ENCODE assay signal across 8 mouse cellular contexts in genomic region chr10:42679586-42679985, GRCm38 (mm10).
DNase-seq lines count a peak whose midpoint lies in the region; ATAC-seq and TF ChIP-seq lines count a peak whose summit lies in the region.

No protein-coding gene starts in this region.

- H3K9me3 ChIP-seq in hindbrain, embryonic 14.5 days (ENCODE audit: control insufficient read depth, low read length), result no peaks in the 10 kb centered on the region
- H3K9me3 ChIP-seq in midbrain, embryonic 14.5 days (ENCODE audit: control insufficient read depth, low read length), result no peaks in the 10 kb centered on the region

- TF ChIP-seq POLR2A in brain, embryonic 14.5 days (IDR thresholded peaks at IDR 0.05; ENCODE audit: borderline replicate concordance, extremely low read depth, insufficient read depth, insufficient read length, poor library complexity, severe bottlenecking), result no peak

- peak overlapping the region; percentile 80 for H3K9ac ChIP-seq in hindbrain, embryonic 14.5 days
- peak overlapping the region; percentile 80 for H3K9ac ChIP-seq in midbrain, embryonic 14.5 days (replicated peaks; ENCODE audit: low read length)

- H3K4me1 ChIP-seq in hindbrain, embryonic 14.5 days (replicated peaks; ENCODE audit: control insufficient read depth, insufficient read depth, low read length), result peaks cover 5% of the 10 kb centered on the region; the same call in 1 of the 2 replicates
- peaks cover 15% of the 10 kb centered on the region; the same call in 1 of the 2 replicates for H3K4me1 ChIP-seq in midbrain, embryonic 14.5 days (ENCODE audit: control insufficient read depth, insufficient read depth, low read length)

- intact Hi-C loops in left cerebral cortex, adult 2 months (cut with DNase I), result no loop called here

- ATAC-seq in hindbrain, embryonic 14.5 days (ENCODE audit: low FRiP score), result no peak
- no peak for ATAC-seq in midbrain, embryonic 14.5 days (ENCODE audit: low FRiP score, low TSS enrichment)
- no peak for ATAC-seq in activated CD4-positive, CD25-positive, alpha-beta regulatory T cell, adult 4 months

- no peak overlapping the region for H3K27ac ChIP-seq in left cerebral cortex, adult 2 months
- no peak overlapping the region for H3K27ac ChIP-seq in hindbrain, embryonic 14.5 days
- no peak overlapping the region for H3K27ac ChIP-seq in midbrain, embryonic 14.5 days (replicated peaks; ENCODE audit: low read depth, low read length)

- H3K27me3 ChIP-seq in hindbrain, embryonic 14.5 days (ENCODE audit: control insufficient read depth, insufficient read depth, low read length), result no peaks in the 10 kb centered on the region
- no peaks in the 10 kb centered on the region for H3K27me3 ChIP-seq in midbrain, embryonic 14.5 days (ENCODE audit: control insufficient read depth, insufficient read depth, low read length)

- H3K4me3 ChIP-seq in left cerebral cortex, adult 2 months, result peak overlapping the region; percentile 100
- peak overlapping the region; percentile 89 for H3K4me3 ChIP-seq in hindbrain, embryonic 14.5 days (replicated peaks; ENCODE audit: low read length)
- peak overlapping the region; percentile 88 for H3K4me3 ChIP-seq in midbrain, embryonic 14.5 days (replicated peaks; ENCODE audit: low read depth, low read length)

- peaks cover 10% of the 10 kb centered on the region for H3K36me3 ChIP-seq in hindbrain, embryonic 14.5 days (replicated peaks; ENCODE audit: control insufficient read depth, insufficient read depth)
- peaks cover 7% of the 10 kb centered on the region; the same call in 1 of the 2 replicates for H3K36me3 ChIP-seq in midbrain, embryonic 14.5 days (ENCODE audit: control insufficient read depth, insufficient read depth, low read length)

- no peak for TF ChIP-seq CTCF in left cerebral cortex, adult 2 months (IDR thresholded peaks at IDR 0.05)
- no peak for TF ChIP-seq CTCF in brain, embryonic 14.5 days (IDR thresholded peaks at IDR 0.05; ENCODE audit: borderline replicate concordance, extremely low read depth, insufficient read depth, insufficient read length)

- no peak for DNase-seq in left cerebral cortex, adult 2 months (ENCODE audit: extremely low spot score in 1 of 2, low spot score in 2 of 2)
- no peak for DNase-seq in left cerebral cortex, adult 18-20 months (ENCODE audit: low spot score in 2 of 2)
- peak; percentile 18 for DNase-seq in brain, embryonic 14.5 days (ENCODE audit: low read depth)
- no peak for DNase-seq in hindbrain, embryonic 14.5 days (ENCODE audit: low spot score)
- peak; percentile 14 for DNase-seq in midbrain, embryonic 14.5 days
- no peak for DNase-seq in adrenal gland, postnatal 4 days (ENCODE audit: low spot score in 2 of 2)
- DNase-seq in ovary, adult 18-20 months (ENCODE audit: low spot score), result no peak

- 12% methylated on average over 10 of the region's 10 CpGs for WGBS in hindbrain, embryonic 14.5 days
- 7% methylated on average over 10 of the region's 10 CpGs for WGBS in midbrain, embryonic 14.5 days

- peak overlapping the region; percentile 53 for H3K4me2 ChIP-seq in hindbrain, embryonic 14.5 days (replicated peaks)
- peak overlapping the region; percentile 65 for H3K4me2 ChIP-seq in midbrain, embryonic 14.5 days (ENCODE audit: low read length)

Comparison
In these comparisons a context has a peak if more than half of its experiments do, and no peak if none do; other contexts are left out.
1. DNase-seq: peak in brain, embryonic 14.5 days (single experiment) and midbrain, embryonic 14.5 days (single experiment); none in left cerebral cortex, adult 2 months (0 of 2), left cerebral cortex, adult 18-20 months (0 of 2), hindbrain, embryonic 14.5 days (single experiment), adrenal gland, postnatal 4 days (0 of 2) and ovary, adult 18-20 months (single experiment).
2. Peak in every context shown above with its lines, with median percentiles within 50 percentile points of each other: H3K4me3 ChIP-seq.